Mouse (Mus musculus): ENCODE results near the gene Card14. TPM values are rescaled to one million over a fixed set of nuclear protein-coding genes. Genes with fewer than 3 reads are reported as not detected.

The Card14 gene
- polyA plus RNA-seq, 1 experiment from 2014 or later, result 0.50 TPM

GRCm38 (mm10) chr11:119299391-119300245, 8.0 kb upstream of the Card14 start, which contains the start of gene Eif4a3:
Gene Eif4a3, minus strand, starts transcription at chr11:119300089.
- peaks cover 19% of the 10 kb centered on the region for H3K4me1 ChIP-seq (ENCODE audit: control insufficient read depth, insufficient read depth, low read depth, low read length)
- under 1% methylated on average over 83 of the region's 89 CpGs for WGBS
- peak within 1 kb of the TSS; percentile 93 for H3K9ac ChIP-seq (ENCODE audit: low read depth, low read length)
- no peaks in the 10 kb centered on the region for H3K9me3 ChIP-seq (ENCODE audit: control insufficient read depth, low read length)
- H3K27ac ChIP-seq (ENCODE audit: low read depth, low read length), result peak within 1 kb of the TSS; percentile 98
- H3K27me3 ChIP-seq (replicated peaks; ENCODE audit: control insufficient read depth, insufficient read depth, low read length), result no peaks in the 10 kb centered on the region
- peak within 1 kb of the TSS; percentile 87 for H3K4me2 ChIP-seq (ENCODE audit: low read length)
- peaks cover 28% of the 10 kb centered on the region for H3K36me3 ChIP-seq (ENCODE audit: control insufficient read depth, insufficient read depth, low read length)
- H3K4me3 ChIP-seq (ENCODE audit: low read length), result peak within 1 kb of the TSS; percentile 94
- peak; percentile 97 for ATAC-seq

GRCm38 (mm10) chr11:119300246-119300935, 7.2 kb upstream of the Card14 start:
- peak overlapping the region; percentile 87 for H3K4me2 ChIP-seq (ENCODE audit: low read length)
- ATAC-seq, result no peak; the same call in 1 of the 2 replicates

GRCm38 (mm10) chr11:119300986-119301385, 6.6 kb upstream of the Card14 start:
- H3K27ac ChIP-seq (ENCODE audit: low read depth, low read length), result no peak overlapping the region
- H3K4me1 ChIP-seq (ENCODE audit: control insufficient read depth, insufficient read depth, low read depth, low read length), result peaks cover 19% of the 10 kb centered on the region
- ATAC-seq, result no peak
- H3K9ac ChIP-seq (ENCODE audit: low read depth, low read length), result no peak overlapping the region
- H3K4me3 ChIP-seq (ENCODE audit: low read length), result no peak overlapping the region
- peak overlapping the region; percentile 87 for H3K4me2 ChIP-seq (ENCODE audit: low read length)
- WGBS, result 32% methylated on average over 2 of the region's 2 CpGs
- H3K36me3 ChIP-seq (ENCODE audit: control insufficient read depth, insufficient read depth, low read length), result peaks cover 17% of the 10 kb centered on the region
- no peaks in the 10 kb centered on the region for H3K9me3 ChIP-seq (ENCODE audit: control insufficient read depth, low read length)
- H3K27me3 ChIP-seq (replicated peaks; ENCODE audit: control insufficient read depth, insufficient read depth, low read length), result no peaks in the 10 kb centered on the region

More at GRCm38 (mm10) chr11:119300246-119300935, 7.2 kb upstream of the Card14 start:
- Histone ChIP-seq H3K27me3 (replicated peaks; ENCODE audit: control insufficient read depth, insufficient read depth, low read length) (no peaks in the 10 kb centered on the region), H3K9me3 (ENCODE audit: control insufficient read depth, low read length) (no peaks in the 10 kb centered on the region), H3K27ac (ENCODE audit: low read depth, low read length) (peak overlapping the region; percentile 98), H3K36me3 (ENCODE audit: control insufficient read depth, insufficient read depth, low read length) (peaks cover 22% of the 10 kb centered on the region), H3K9ac (ENCODE audit: low read depth, low read length) (peak overlapping the region; percentile 93), H3K4me3 (ENCODE audit: low read length) (peak overlapping the region; percentile 94), H3K4me1 (ENCODE audit: control insufficient read depth, insufficient read depth, low read depth, low read length) (peaks cover 19% of the 10 kb centered on the region)
- under 1% methylated on average over 31 of the region's 31 CpGs for WGBS

GRCm38 (mm10) chr11:119304904-119305712, 2.5 kb upstream of the Card14 start:
- H3K4me2 ChIP-seq (ENCODE audit: low read length), result no peak overlapping the region
- peak; percentile 37; the same call in 1 of the 2 replicates for ATAC-seq
- WGBS, result 37% methylated on average over 16 of the region's 16 CpGs
- H3K27ac ChIP-seq (ENCODE audit: low read depth, low read length), result no peak overlapping the region
- no peaks in the 10 kb centered on the region for H3K9me3 ChIP-seq (ENCODE audit: control insufficient read depth, low read length)
- H3K36me3 ChIP-seq (ENCODE audit: control insufficient read depth, insufficient read depth, low read length), result no peaks in the 10 kb centered on the region
- no peaks in the 10 kb centered on the region for H3K27me3 ChIP-seq (replicated peaks; ENCODE audit: control insufficient read depth, insufficient read depth, low read length)
- no peak overlapping the region; the same call in 1 of the 2 replicates for H3K9ac ChIP-seq (ENCODE audit: low read depth, low read length)
- H3K4me3 ChIP-seq (ENCODE audit: low read length), result no peak overlapping the region
- peaks cover 6% of the 10 kb centered on the region for H3K4me1 ChIP-seq (ENCODE audit: control insufficient read depth, insufficient read depth, low read depth, low read length)

GRCm38 (mm10) chr11:119306762-119307657, 558 bp upstream of the Card14 start:
- no peak overlapping the region for H3K9ac ChIP-seq (ENCODE audit: low read depth, low read length)
- ATAC-seq, result no peak
- no peaks in the 10 kb centered on the region for H3K4me1 ChIP-seq (ENCODE audit: control insufficient read depth, insufficient read depth, low read depth, low read length)
- H3K9me3 ChIP-seq (ENCODE audit: control insufficient read depth, low read length), result no peaks in the 10 kb centered on the region
- no peak overlapping the region for H3K4me2 ChIP-seq (ENCODE audit: low read length)
- no peak overlapping the region for H3K4me3 ChIP-seq (ENCODE audit: low read length)
- WGBS, result 58% methylated on average over 13 of the region's 13 CpGs
- no peaks in the 10 kb centered on the region; the same call in 1 of the 2 replicates for H3K27me3 ChIP-seq (replicated peaks; ENCODE audit: control insufficient read depth, insufficient read depth, low read length)
- no peaks in the 10 kb centered on the region for H3K36me3 ChIP-seq (ENCODE audit: control insufficient read depth, insufficient read depth, low read length)
- no peak overlapping the region for H3K27ac ChIP-seq (ENCODE audit: low read depth, low read length)

- no peak for ATAC-seq
- Histone ChIP-seq H3K27me3 (replicated peaks; ENCODE audit: control insufficient read depth, insufficient read depth, low read length) (no peaks in the 10 kb centered on the region; the same call in 1 of the 2 replicates), H3K36me3 (ENCODE audit: control insufficient read depth, insufficient read depth, low read length) (no peaks in the 10 kb centered on the region), H3K4me3 (ENCODE audit: low read length) (no peak overlapping the region), H3K4me2 (ENCODE audit: low read length) (no peak overlapping the region; the same call in 1 of the 2 replicates), H3K9me3 (ENCODE audit: control insufficient read depth, low read length) (no peaks in the 10 kb centered on the region), H3K9ac (ENCODE audit: low read depth, low read length) (no peak overlapping the region), H3K27ac (ENCODE audit: low read depth, low read length) (no peak overlapping the region), H3K4me1 (ENCODE audit: control insufficient read depth, insufficient read depth, low read depth, low read length) (no peaks in the 10 kb centered on the region)
- WGBS, result 35% methylated on average over 11 of the region's 11 CpGs
These were observed 348 bp downstream of the Card14 start for GRCm38 (mm10) chr11:119307916-119308315.

- no peak overlapping the region for H3K27ac ChIP-seq (ENCODE audit: low read depth, low read length)
- no peak overlapping the region for H3K4me3 ChIP-seq (ENCODE audit: low read length)
- no peaks in the 10 kb centered on the region; the same call in 1 of the 2 replicates for H3K27me3 ChIP-seq (replicated peaks; ENCODE audit: control insufficient read depth, insufficient read depth, low read length)
- no peaks in the 10 kb centered on the region for H3K36me3 ChIP-seq (ENCODE audit: control insufficient read depth, insufficient read depth, low read length)
- no peak overlapping the region for H3K4me2 ChIP-seq (ENCODE audit: low read length)
- no peak overlapping the region for H3K9ac ChIP-seq (ENCODE audit: low read depth, low read length)
- H3K4me1 ChIP-seq (ENCODE audit: control insufficient read depth, insufficient read depth, low read depth, low read length), result no peaks in the 10 kb centered on the region
- H3K9me3 ChIP-seq (ENCODE audit: control insufficient read depth, low read length), result no peaks in the 10 kb centered on the region
- no peak for ATAC-seq
- 19% methylated on average over 10 of the region's 10 CpGs for WGBS
These were observed 3.1 kb downstream of the Card14 start for GRCm38 (mm10) chr11:119310621-119311020.

All from hindbrain, embryonic 16.5 days (tissue).